Mouse (Mus musculus): ENCODE measurements around the gene Zfp708.

GRCm38 (mm10) chr13:67060786-67061358, 36.9 kb downstream of the Zfp708 start, which contains the start of gene Zfp712:
- TF ChIP-seq CTCF (IDR thresholded peaks at IDR 0.05) (no peak), POLR2A (IDR thresholded peaks at IDR 0.05; ENCODE audit: insufficient read depth, low read depth, low read length) (peak; percentile 39; the same call in 1 of the 2 replicates), EP300 (IDR thresholded peaks at IDR 0.05; ENCODE audit: insufficient read depth, low read depth, low read length) (no peak)
